ENCODE assay signal across 15 mouse cellular contexts in the genomic region with DNA sequence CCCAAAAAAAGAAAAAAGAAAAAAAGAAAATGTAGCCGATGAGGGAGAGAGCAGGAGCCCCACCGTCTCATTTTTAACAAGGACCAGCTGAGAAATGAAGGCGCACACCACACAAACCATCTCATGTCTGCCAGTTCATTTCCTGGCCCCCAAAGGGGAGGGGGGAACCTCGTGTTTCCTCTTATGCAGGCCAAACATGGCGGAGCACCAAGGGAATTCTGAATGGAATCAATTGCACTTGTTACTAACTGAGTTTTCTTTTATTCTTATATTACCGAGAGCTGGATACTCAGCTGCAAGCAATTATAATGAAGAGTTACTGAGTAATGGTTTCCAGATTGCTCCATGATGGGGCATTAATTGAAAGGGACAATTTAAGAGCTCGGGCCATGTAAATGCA.
DNase-seq lines count a peak whose midpoint lies in the region; ATAC-seq lines count a peak whose summit lies in the region.
"Had no signal": no experiment of that assay in that cellular context is flagged by ENCODE, and none has a peak within 500 bp of the region (broad histone marks: within the 10 kb centered on the region; RNA-seq: fewer than 3 reads in every experiment).

No protein-coding gene starts in this region.

- 53% methylated on average over 7 of the region's 7 CpGs for WGBS in forebrain, embryonic 12.5 days
- WGBS in kidney, embryonic 16.5 days, result 64% methylated on average over 7 of the region's 7 CpGs

- H3K4me2 ChIP-seq in forebrain, embryonic 12.5 days, result no peak overlapping the region
- no peak overlapping the region for H3K4me2 ChIP-seq in kidney, embryonic 16.5 days (replicated peaks; ENCODE audit: low read depth, low read length)
- H3K4me2 ChIP-seq: neural tube, embryonic 12.5 days had no signal

- H3K36me3 ChIP-seq in forebrain, embryonic 12.5 days (replicated peaks), result no peaks in the 10 kb centered on the region
- H3K36me3 ChIP-seq in kidney, embryonic 16.5 days (ENCODE audit: insufficient read depth, low read length), result no peaks in the 10 kb centered on the region
- H3K36me3 ChIP-seq: neural tube, embryonic 12.5 days had no signal

- peaks cover 12% of the 10 kb centered on the region for H3K27me3 ChIP-seq in forebrain, embryonic 12.5 days
- H3K27me3 ChIP-seq in kidney, embryonic 16.5 days (ENCODE audit: insufficient read depth, low read length), result no peaks in the 10 kb centered on the region
- H3K27me3 ChIP-seq: neural tube, embryonic 12.5 days had no signal

- peaks cover 26% of the 10 kb centered on the region for H3K4me1 ChIP-seq in forebrain, embryonic 12.5 days
- H3K4me1 ChIP-seq in kidney, embryonic 16.5 days (ENCODE audit: insufficient read depth, low read length), result peaks cover 19% of the 10 kb centered on the region

- DNase-seq in NIH3T3 (ENCODE audit: low read depth), result peak; percentile 97
- peak; percentile 36 for DNase-seq in brain, embryonic 18.5 days (ENCODE audit: low read depth, low spot score)
- peak; percentile 59 for DNase-seq in gastrocnemius, postnatal 25 days
- DNase-seq in adrenal gland, postnatal 25 days, result no peak
- DNase-seq in thymus, postnatal 10 days (ENCODE audit: low spot score in 2 of 2), result no peak
- DNase-seq: cerebellum, adult 8-10 months; kidney, adult 11 months; lung, postnatal 36 days; midbrain, embryonic 14.5 days; retina, postnatal 1 day had no signal

- no peak for ATAC-seq in forebrain, embryonic 12.5 days (ENCODE audit: low FRiP score)
- ATAC-seq in kidney, embryonic 16.5 days (ENCODE audit: low FRiP score, low TSS enrichment), result no peak

- 0 out of 2 replicates have a peak overlapping the region, but pooled peaks have one; percentile 59 for H3K27ac ChIP-seq in forebrain, embryonic 12.5 days
- no peak overlapping the region for H3K27ac ChIP-seq in kidney, embryonic 16.5 days (ENCODE audit: low read length)
- H3K27ac ChIP-seq: liver, embryonic 14.5 days; neural tube, embryonic 12.5 days had no signal

- no peak overlapping the region for H3K9ac ChIP-seq in forebrain, embryonic 12.5 days
- H3K9ac ChIP-seq in kidney, embryonic 16.5 days (replicated peaks; ENCODE audit: low read length), result no peak overlapping the region
- H3K9ac ChIP-seq: liver, embryonic 14.5 days; neural tube, embryonic 12.5 days had no signal

- no peak overlapping the region for H3K4me3 ChIP-seq in forebrain, embryonic 12.5 days (replicated peaks)
- H3K4me3 ChIP-seq in kidney, embryonic 16.5 days (ENCODE audit: low read length), result no peak overlapping the region
- H3K4me3 ChIP-seq: erythroblast, embryonic 14.5 days; neural tube, embryonic 12.5 days had no signal

- H3K9me3 ChIP-seq in forebrain, embryonic 12.5 days, result no peaks in the 10 kb centered on the region
- H3K9me3 ChIP-seq in kidney, embryonic 16.5 days (ENCODE audit: low read length), result no peaks in the 10 kb centered on the region
- H3K9me3 ChIP-seq: neural tube, embryonic 12.5 days had no signal

Comparison
In these comparisons a context has a peak if more than half of its experiments do, and no peak if none do; other contexts are left out.
1. DNase-seq: peak in NIH3T3 (single experiment), brain, embryonic 18.5 days (single experiment) and gastrocnemius, postnatal 25 days (single experiment); none in adrenal gland, postnatal 25 days (single experiment) and thymus, postnatal 10 days (0 of 2).